Mouse (Mus musculus) lung, embryonic 14.5 days (tissue): ENCODE results near the gene Slc22a18. TPM values are rescaled to one million over a fixed set of nuclear protein-coding genes. Genes with fewer than 3 reads are reported as not detected.

ENCODE experiments used
- ATAC-seq: fragments of 200-750 bp; cut with Nextera tagmentation; 2 replicates; pipeline ENCODE4 v1.8.0; 2017; ENCODE audit warnings: mild to moderate bottlenecking, moderate TSS enrichment, moderate library complexity; ENCODE audit not compliant: insufficient read depth
- DNase-seq: peaks from one replicate; pipeline ENCODE4 v3.0.0-alpha.2; 2015
- H3K27ac ChIP-seq: fragments of 300-500 bp; sonication (generic); 2 replicates; pipeline ENCODE4 v1.5.1; 2014; ENCODE audit warnings: low read depth, mild to moderate bottlenecking, moderate library complexity
- H3K27me3 ChIP-seq: fragments of 300-500 bp; sonication (generic); 2 replicates; pipeline ENCODE4 v1.6.1; 2014; ENCODE audit warnings: low read length, control low read depth; ENCODE audit not compliant: insufficient read depth
- H3K36me3 ChIP-seq: fragments of 300-500 bp; sonication (generic); 2 replicates; pipeline ENCODE4 v1.6.1; 2014; ENCODE audit warnings: control low read depth; ENCODE audit not compliant: insufficient read depth
- H3K4me1 ChIP-seq: fragments of 300-500 bp; sonication (generic); 2 replicates; pipeline ENCODE4 v1.6.1; 2014; ENCODE audit warnings: antibody characterized with exemption, control low read depth; ENCODE audit not compliant: insufficient read depth
- H3K4me2 ChIP-seq: fragments of 300-500 bp; sonication (generic); 2 replicates; pipeline ENCODE4 v1.6.1; 2014; ENCODE audit warnings: mild to moderate bottlenecking
- H3K4me3 ChIP-seq: fragments of 300-500 bp; sonication (generic); 2 replicates; pipeline ENCODE4 v1.5.1; 2014; ENCODE audit warnings: low read depth, low read length
- H3K9ac ChIP-seq: fragments of 300-500 bp; sonication (generic); 2 replicates; pipeline ENCODE4 v1.6.1; 2014
- H3K9me3 ChIP-seq: fragments of 300-500 bp; sonication (generic); 2 replicates; pipeline ENCODE4 v1.6.1; 2016; ENCODE audit warnings: low read depth, low read length, control low read depth
- CTCF ChIP-seq: IDR thresholded peaks from 2 replicates; pipeline ENCODE4 v1.5.1; 2016; ENCODE audit warnings: antibody characterized with exemption, low read depth
- WGBS: fragments of 180-500 bp; shearing (Covaris S2); extraction: QIAGEN DNeasy Blood & Tissue Kit; methylation state at CpG from one replicate; pipeline ENCODE4 v1.1.7; 2014; 5-methylcytosine and 5-hydroxymethylcytosine counted together
- polyA plus RNA-seq: library from polyadenylated mRNA; unstranded; fragments of >200 nt; fragmentation: Nextera tagmentation; extraction: Ambion mirVana; gene quantifications from 2 replicates; pipeline ENCODE4 v1.2.1, GENCODE M21; 2014

The Slc22a18 gene
- polyA plus RNA-seq, 1 experiment from 2014 or later, result 1.4 TPM

DNA sequence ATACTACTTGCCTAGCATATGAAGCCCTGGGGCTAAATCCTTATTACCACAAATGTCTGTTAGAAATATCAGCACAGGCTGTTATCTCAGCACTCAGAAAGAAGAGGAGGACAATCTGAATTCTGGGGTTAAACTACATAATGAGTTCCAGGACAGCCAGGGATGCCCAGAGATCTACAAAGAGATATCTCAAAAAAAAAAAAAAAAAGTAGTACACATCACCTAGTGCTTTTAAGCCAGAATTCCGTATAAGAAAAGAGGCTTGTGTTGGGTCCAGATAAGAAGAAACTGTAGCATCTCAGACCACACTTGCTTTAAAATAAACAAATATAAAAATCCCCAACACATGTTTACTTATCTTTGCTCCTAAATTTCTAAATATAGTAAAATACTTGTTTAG, 65.1 kb downstream of the Slc22a18 start:
- H3K36me3 ChIP-seq, result peaks cover 66% of the 10 kb centered on the region

DNA sequence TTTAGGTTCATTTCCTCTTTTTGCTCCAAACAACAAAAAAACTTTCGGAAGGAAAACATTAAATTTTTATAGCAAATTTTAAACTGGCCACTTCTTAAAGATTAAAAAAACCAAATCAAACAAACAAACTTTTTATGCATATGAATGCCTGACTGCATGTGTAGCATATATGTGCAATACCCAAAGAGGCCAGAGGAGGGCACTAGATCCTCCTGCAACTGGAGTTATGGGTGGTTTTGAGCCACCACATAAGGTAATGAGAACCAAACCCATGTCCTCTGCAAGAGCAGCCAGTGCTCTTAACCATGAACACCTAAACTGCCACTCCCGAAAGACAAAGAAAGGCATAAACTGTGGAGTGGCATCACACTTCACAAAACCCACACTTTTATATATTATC, 70.8 kb downstream of the Slc22a18 start:
- H3K4me3 ChIP-seq, result no peak overlapping the region
- H3K4me2 ChIP-seq, result no peak overlapping the region
- 92% methylated on average over 2 of the region's 2 CpGs for WGBS
- TF ChIP-seq CTCF, result peak; percentile 71
- ATAC-seq, result no peak
- DNase-seq, result peak; percentile 72
- no peaks in the 10 kb centered on the region for H3K27me3 ChIP-seq
- H3K9me3 ChIP-seq, result no peaks in the 10 kb centered on the region
- no peak overlapping the region for H3K9ac ChIP-seq
- H3K36me3 ChIP-seq, result peaks cover 9% of the 10 kb centered on the region
- no peak overlapping the region for H3K27ac ChIP-seq
- peaks cover 12% of the 10 kb centered on the region for H3K4me1 ChIP-seq

More for the DNA sequence above, 65.1 kb downstream of the Slc22a18 start:
- Histone ChIP-seq H3K27ac (no peak overlapping the region), H3K4me2 (no peak overlapping the region), H3K9ac (no peak overlapping the region), H3K9me3 (no peaks in the 10 kb centered on the region), H3K4me3 (no peak overlapping the region), H3K4me1 (peaks cover 4% of the 10 kb centered on the region; the same call in 1 of the 2 replicates), H3K27me3 (no peaks in the 10 kb centered on the region)
- 50% methylated on average over 1 of the region's 1 CpGs for WGBS
- DNase-seq (no peak), ATAC-seq (no peak)
- TF ChIP-seq CTCF, result no peak

DNA sequence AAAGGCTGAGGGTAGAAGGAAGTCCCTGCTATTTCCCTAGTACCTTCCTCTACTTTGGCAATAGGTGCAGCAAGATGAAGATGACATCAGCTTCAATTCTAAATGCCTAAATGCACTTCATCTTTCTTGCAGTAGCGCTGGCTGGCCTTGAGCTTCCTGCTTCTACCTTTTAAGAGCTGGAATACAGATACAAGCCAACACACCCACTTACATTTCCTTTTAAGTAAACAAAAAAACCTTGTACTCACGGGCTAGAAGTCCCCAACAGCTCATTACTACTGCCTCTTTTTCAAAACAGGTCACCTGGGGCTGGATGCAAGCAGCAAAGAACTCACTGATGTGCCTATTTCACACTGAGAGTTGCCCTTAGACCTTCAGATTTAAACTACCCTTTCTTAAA, 73.0 kb downstream of the Slc22a18 start:
- no peak for TF ChIP-seq CTCF
- peak overlapping the region; percentile 28; the same call in 1 of the 2 replicates for H3K9ac ChIP-seq
- H3K4me1 ChIP-seq, result peaks cover 12% of the 10 kb centered on the region
- no peak overlapping the region for H3K27ac ChIP-seq
- no peaks in the 10 kb centered on the region; the same call in 1 of the 2 replicates for H3K36me3 ChIP-seq
- ATAC-seq, result no peak
- H3K4me2 ChIP-seq, result peak overlapping the region; percentile 78
- WGBS, result 38% methylated on average over 2 of the region's 2 CpGs
- no peaks in the 10 kb centered on the region for H3K9me3 ChIP-seq
- no peak for DNase-seq
- H3K4me3 ChIP-seq, result no peak overlapping the region
- no peaks in the 10 kb centered on the region for H3K27me3 ChIP-seq

DNA sequence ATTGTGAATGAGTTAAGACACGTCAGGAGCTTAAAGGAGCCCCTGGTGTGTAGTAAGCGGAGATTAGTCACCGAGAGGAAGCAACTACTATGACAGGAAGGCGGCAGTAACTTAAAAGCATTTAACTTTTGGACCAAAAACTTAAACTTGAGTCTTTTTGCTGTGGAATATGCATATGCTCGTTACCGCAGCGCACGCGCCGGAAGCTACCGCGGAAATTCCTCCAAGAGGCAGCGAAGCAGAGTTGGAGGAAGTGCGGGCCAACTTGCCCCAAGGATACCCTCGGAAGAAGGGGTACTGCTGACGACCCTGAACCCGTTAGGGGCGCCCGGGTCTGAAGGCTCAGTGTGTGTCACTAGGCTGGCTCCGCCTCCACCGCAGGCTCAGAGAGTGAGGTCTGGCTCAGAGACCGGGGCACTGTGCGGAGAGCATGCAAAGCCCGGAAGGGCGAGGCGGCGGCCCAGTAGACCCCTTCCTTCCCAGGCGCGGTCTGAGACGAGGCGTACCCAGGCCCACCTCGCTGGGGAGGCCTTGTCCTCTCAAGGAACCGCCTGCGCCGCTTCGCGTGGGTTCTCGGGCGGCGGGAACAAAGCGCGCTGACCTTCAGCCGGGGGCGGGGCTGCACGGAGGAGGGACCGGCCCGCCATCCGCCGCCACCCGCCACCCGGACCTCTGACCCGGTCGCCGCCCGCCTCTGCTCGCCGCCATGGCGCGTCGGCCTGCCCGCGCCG, 74.9 kb downstream of the Slc22a18 start:
- no peak for TF ChIP-seq CTCF
- peaks cover 8% of the 10 kb centered on the region for H3K4me1 ChIP-seq
- WGBS, result under 1% methylated on average over 49 of the region's 63 CpGs
- no peaks in the 10 kb centered on the region for H3K9me3 ChIP-seq
- H3K4me3 ChIP-seq, result peak overlapping the region; percentile 95
- peak overlapping the region; percentile 91 for H3K9ac ChIP-seq
- H3K4me2 ChIP-seq, result peak overlapping the region; percentile 78
- H3K27ac ChIP-seq, result peak overlapping the region; percentile 92
- H3K27me3 ChIP-seq, result no peaks in the 10 kb centered on the region
- no peaks in the 10 kb centered on the region; the same call in 1 of the 2 replicates for H3K36me3 ChIP-seq
- ATAC-seq (peak; percentile 81), DNase-seq (peak; percentile 80)

Other genes starting within 250 kb of the Slc22a18 start
- 587 and 596 TPM in 2 replicates for gene Cdkn1c, start 12.7 kb upstream of the Slc22a18 start, polyA plus RNA-seq
- 2.9 and 3.9 TPM in 2 replicates for gene Phlda2, start 29.4 kb downstream of the Slc22a18 start, polyA plus RNA-seq
- 132 and 141 TPM in 2 replicates for gene Nap1l4, start 75.4 kb downstream of the Slc22a18 start, polyA plus RNA-seq
- gene Cars, start 126.4 kb downstream of the Slc22a18 start, polyA plus RNA-seq, result 59.8 and 65.9 TPM in 2 replicates
- 0.11 and 0.24 TPM in 2 replicates for gene Tnfrsf26, start 155.0 kb downstream of the Slc22a18 start, polyA plus RNA-seq
- gene Tnfrsf22, start 175.9 kb downstream of the Slc22a18 start, polyA plus RNA-seq, result 9.3 and 13.6 TPM in 2 replicates
- 0.95 and 1.1 TPM in 2 replicates for gene Tnfrsf23, start 212.1 kb downstream of the Slc22a18 start, polyA plus RNA-seq